Mouse (Mus musculus): ENCODE measurements at regions not wholly inside any gene's neighbourhood (a gene's known extent, or its start where the extent isn't known, plus 50 kb on each side); places are given as distances from the start of the nearest gene placed in this dataset.

- no peak overlapping the region for H3K4me3 ChIP-seq (ENCODE audit: insufficient read depth, low read length)
- H3K27ac ChIP-seq (ENCODE audit: insufficient read depth, low read length): no peak overlapping the region
- TF ChIP-seq CTCF (IDR thresholded peaks at IDR 0.05; ENCODE audit: borderline replicate concordance, insufficient read depth, low read length): no peak
- TF ChIP-seq POLR2A (IDR thresholded peaks at IDR 0.05; ENCODE audit: low read depth, low read length): no peak
- no peaks in the 10 kb centered on the region for H3K4me1 ChIP-seq (ENCODE audit: control insufficient read depth, insufficient read depth, low read length)
Measured at GRCm38 (mm10) chr8:89324462-89325247, 280.7 kb upstream of the Sall1 start.

- Histone ChIP-seq H3K4me1 (ENCODE audit: control insufficient read depth, insufficient read depth, low read length) (no peaks in the 10 kb centered on the region), H3K4me3 (ENCODE audit: insufficient read depth, low read length) (no peak overlapping the region), H3K27ac (ENCODE audit: insufficient read depth, low read length) (no peak overlapping the region)
- TF ChIP-seq POLR2A (IDR thresholded peaks at IDR 0.05; ENCODE audit: low read depth, low read length) (no peak), CTCF (IDR thresholded peaks at IDR 0.05; ENCODE audit: borderline replicate concordance, insufficient read depth, low read length) (no peak)
Measured at GRCm38 (mm10) chr8:89317514-89318289, 273.7 kb upstream of the Sall1 start.

GRCm38 (mm10) chr8:89316566-89317175 is 272.7 kb upstream of the Sall1 start:
- Histone ChIP-seq H3K27ac (ENCODE audit: insufficient read depth, low read length) (no peak overlapping the region), H3K4me1 (ENCODE audit: control insufficient read depth, insufficient read depth, low read length) (no peaks in the 10 kb centered on the region), H3K4me3 (ENCODE audit: insufficient read depth, low read length) (no peak overlapping the region)
- TF ChIP-seq POLR2A (IDR thresholded peaks at IDR 0.05; ENCODE audit: low read depth, low read length) (no peak), CTCF (IDR thresholded peaks at IDR 0.05; ENCODE audit: borderline replicate concordance, insufficient read depth, low read length) (no peak)

GRCm38 (mm10) chr8:89314907-89315306 is 270.9 kb upstream of the Sall1 start:
- no peak for TF ChIP-seq CTCF (IDR thresholded peaks at IDR 0.05; ENCODE audit: borderline replicate concordance, insufficient read depth, low read length)
- no peak for TF ChIP-seq POLR2A (IDR thresholded peaks at IDR 0.05; ENCODE audit: low read depth, low read length)
- Histone ChIP-seq H3K4me1 (ENCODE audit: control insufficient read depth, insufficient read depth, low read length) (no peaks in the 10 kb centered on the region), H3K27ac (ENCODE audit: insufficient read depth, low read length) (no peak overlapping the region), H3K4me3 (ENCODE audit: insufficient read depth, low read length) (no peak overlapping the region)

- no peak for TF ChIP-seq POLR2A (IDR thresholded peaks at IDR 0.05; ENCODE audit: low read depth, low read length)
- no peak for TF ChIP-seq CTCF (IDR thresholded peaks at IDR 0.05; ENCODE audit: borderline replicate concordance, insufficient read depth, low read length)
- H3K4me3 ChIP-seq (ENCODE audit: insufficient read depth, low read length): no peak overlapping the region
- H3K27ac ChIP-seq (ENCODE audit: insufficient read depth, low read length): no peak overlapping the region
- H3K4me1 ChIP-seq (ENCODE audit: control insufficient read depth, insufficient read depth, low read length): no peaks in the 10 kb centered on the region
Measured at GRCm38 (mm10) chr8:89310696-89311214, 266.8 kb upstream of the Sall1 start.

GRCm38 (mm10) chr8:89309591-89309990 is 265.6 kb upstream of the Sall1 start:
- TF ChIP-seq POLR2A (IDR thresholded peaks at IDR 0.05; ENCODE audit: low read depth, low read length) (no peak), CTCF (IDR thresholded peaks at IDR 0.05; ENCODE audit: borderline replicate concordance, insufficient read depth, low read length) (no peak)
- H3K27ac ChIP-seq (ENCODE audit: insufficient read depth, low read length): no peak overlapping the region
- no peaks in the 10 kb centered on the region for H3K4me1 ChIP-seq (ENCODE audit: control insufficient read depth, insufficient read depth, low read length)
- H3K4me3 ChIP-seq (ENCODE audit: insufficient read depth, low read length): no peak overlapping the region

GRCm38 (mm10) chr8:89308950-89309349 is 265.0 kb upstream of the Sall1 start:
- Histone ChIP-seq H3K4me3 (ENCODE audit: insufficient read depth, low read length) (no peak overlapping the region), H3K4me1 (ENCODE audit: control insufficient read depth, insufficient read depth, low read length) (no peaks in the 10 kb centered on the region), H3K27ac (ENCODE audit: insufficient read depth, low read length) (no peak overlapping the region)
- TF ChIP-seq POLR2A (IDR thresholded peaks at IDR 0.05; ENCODE audit: low read depth, low read length) (no peak), CTCF (IDR thresholded peaks at IDR 0.05; ENCODE audit: borderline replicate concordance, insufficient read depth, low read length) (no peak)

GRCm38 (mm10) chr8:89308532-89308931 is 264.6 kb upstream of the Sall1 start:
- no peak for TF ChIP-seq POLR2A (IDR thresholded peaks at IDR 0.05; ENCODE audit: low read depth, low read length)
- no peak for TF ChIP-seq CTCF (IDR thresholded peaks at IDR 0.05; ENCODE audit: borderline replicate concordance, insufficient read depth, low read length)
- no peak overlapping the region for H3K4me3 ChIP-seq (ENCODE audit: insufficient read depth, low read length)
- H3K27ac ChIP-seq (ENCODE audit: insufficient read depth, low read length): no peak overlapping the region
- H3K4me1 ChIP-seq (ENCODE audit: control insufficient read depth, insufficient read depth, low read length): no peaks in the 10 kb centered on the region

- no peak overlapping the region for H3K4me3 ChIP-seq (ENCODE audit: insufficient read depth, low read length)
- H3K27ac ChIP-seq (ENCODE audit: insufficient read depth, low read length): no peak overlapping the region
- TF ChIP-seq CTCF (IDR thresholded peaks at IDR 0.05; ENCODE audit: borderline replicate concordance, insufficient read depth, low read length) (no peak), POLR2A (IDR thresholded peaks at IDR 0.05; ENCODE audit: low read depth, low read length) (no peak)
- no peaks in the 10 kb centered on the region for H3K4me1 ChIP-seq (ENCODE audit: control insufficient read depth, insufficient read depth, low read length)
Measured at GRCm38 (mm10) chr8:89307601-89308000, 263.6 kb upstream of the Sall1 start.
